ENCODE assay signal across 20 mouse cellular contexts in the genomic region with DNA sequence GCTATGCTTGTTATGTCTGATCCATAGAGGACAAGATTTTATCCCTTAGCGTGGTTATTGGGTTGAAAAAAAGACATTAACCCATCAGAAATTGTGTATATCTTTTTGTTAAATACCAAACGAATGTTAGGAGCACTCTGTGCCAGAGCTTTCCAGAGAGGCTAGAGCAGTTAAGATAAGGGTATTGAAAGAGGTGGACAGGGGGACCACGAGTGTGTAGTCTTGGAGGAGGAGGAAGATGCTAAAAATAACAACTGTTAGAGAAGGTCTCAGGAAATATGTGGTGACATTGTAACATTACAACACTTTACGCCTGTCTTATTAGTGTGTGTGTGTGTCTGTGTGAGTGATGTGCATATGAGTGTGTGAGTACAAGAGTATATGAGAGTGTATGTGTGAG. TPM values are rescaled to one million over a fixed set of nuclear protein-coding genes. Genes with fewer than 3 reads are reported as not detected.
"Had no signal": no experiment of that assay in that cellular context is flagged by ENCODE, and none has a peak within 500 bp of the region (broad histone marks: within the 10 kb centered on the region; RNA-seq: fewer than 3 reads in every experiment).

No protein-coding gene starts in this region.

- H3K9ac ChIP-seq: liver, embryonic 15.5 days; lung, embryonic 15.5 days; neural tube, embryonic 13.5 days had no signal

- H3K4me2 ChIP-seq: liver, embryonic 15.5 days; lung, embryonic 15.5 days; midbrain, embryonic 13.5 days; neural tube, embryonic 13.5 days had no signal

- H3K4me1 ChIP-seq: midbrain, embryonic 10.5 days had no signal

- H3K4me3 ChIP-seq: left cerebral cortex, adult 2 months; liver, embryonic 15.5 days; lung, embryonic 15.5 days; megakaryocyte, embryonic 14.5 days; midbrain, embryonic 10.5 days; midbrain, embryonic 13.5 days; myocyte; neural tube, embryonic 13.5 days had no signal

- H3K9me3 ChIP-seq: liver, embryonic 15.5 days; lung, embryonic 15.5 days; megakaryocyte, embryonic 14.5 days; midbrain, embryonic 10.5 days; midbrain, embryonic 13.5 days; neural tube, embryonic 13.5 days had no signal

- ATAC-seq: midbrain, embryonic 16.5 days had no signal

- H3K27ac ChIP-seq: left cerebral cortex, adult 2 months; liver, embryonic 15.5 days; midbrain, embryonic 10.5 days; midbrain, embryonic 13.5 days had no signal

- DNase-seq: right cerebral cortex, postnatal 25 days; thymus, adult 18-20 months; thymus, postnatal 36 days had no signal

- H3K27me3 ChIP-seq: liver, embryonic 15.5 days; lung, embryonic 15.5 days; megakaryocyte, embryonic 14.5 days; midbrain, embryonic 13.5 days; neural tube, embryonic 13.5 days had no signal

RNA-seq across cellular contexts. Expression of gene Il23a, which starts 12.3 kb away (rescaled TPM):
- total RNA-seq: layer of hippocampus, adult 8-10 months; left cerebral cortex, adult 2 months; liver, adult 2 months; monocyte, adult 5-6 weeks; neutrophil, adult 5-6 weeks had no signal
- polyA plus RNA-seq: limb, embryonic 11.5 days; liver, adult 2 months; liver, embryonic 15.5 days; midbrain, embryonic 10.5 days; small intestine, adult 2 months; spleen, adult 2 months; urinary bladder, adult 2 months had no signal
